Mouse (Mus musculus) brown adipose tissue, adult 24 weeks (tissue): ENCODE results near the gene Ercc6l2. TPM values are rescaled to one million over a fixed set of nuclear protein-coding genes. Genes with fewer than 3 reads are reported as not detected.

Experiments used
- H3K27ac ChIP-seq: fragments of 200-500 bp; replicated peaks from 2 replicates; pipeline ENCODE4 v1.5.1; 2012; ENCODE audit warnings: low read depth, mild to moderate bottlenecking, low read length
- H3K4me1 ChIP-seq: fragments of 200-500 bp; 2 replicates; pipeline ENCODE4 v1.6.1; 2012; ENCODE audit warnings: low read length, mixed read lengths; ENCODE audit not compliant: control insufficient read depth, insufficient read depth, insufficient read length
- H3K4me3 ChIP-seq: fragments of 200-500 bp; 2 replicates; pipeline ENCODE4 v1.5.1; 2012; ENCODE audit warnings: low read depth, mild to moderate bottlenecking, low read length, moderate library complexity; ENCODE audit not compliant: insufficient read depth
- polyA plus RNA-seq: library from polyadenylated mRNA; stranded (reverse); fragments of >200 nt; gene quantifications from 2 replicates; pipeline ENCODE4 v1.2.4, GENCODE M21; 2012; ENCODE audit not compliant: missing spikeins, insufficient read depth, insufficient read length

Gene Ercc6l2
- 7.9 and 11.7 TPM in 2 replicates for polyA plus RNA-seq

- peak within 1 kb of the TSS; percentile 80 for H3K4me3 ChIP-seq
- H3K27ac ChIP-seq = peak within 1 kb of the TSS; percentile 93
- H3K4me1 ChIP-seq = peaks cover 2% of the 10 kb centered on the region; the same call in 1 of the 2 replicates
Observed at GRCm38 (mm10) chr13:63814746-63815681, at the start of gene Ercc6l2. Gene Ercc6l2 (plus strand): TSS chr13:63815240.

DNA sequence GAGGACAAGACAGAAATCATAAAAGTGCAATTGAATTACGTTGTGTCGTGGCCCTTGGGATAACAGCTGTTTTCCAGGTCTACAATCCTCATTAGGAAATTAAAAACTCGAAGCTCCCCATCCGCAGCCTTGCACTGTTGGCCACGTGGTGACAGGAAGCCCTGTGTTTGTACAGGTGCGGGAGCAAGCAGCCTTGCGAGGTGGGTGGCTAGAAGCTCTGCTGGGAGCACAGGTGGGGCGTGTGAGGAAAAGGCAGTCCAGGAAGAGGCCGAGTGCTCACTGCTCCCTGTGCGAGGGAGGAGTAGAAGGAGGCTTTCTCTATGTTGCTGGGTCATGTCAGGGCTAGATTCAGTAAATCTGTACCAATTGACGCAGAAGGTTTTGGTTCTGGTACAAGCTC lies 49.0 kb upstream of the Ercc6l2 start:
- H3K4me3 ChIP-seq = no peak overlapping the region
- H3K27ac ChIP-seq = no peak overlapping the region
- no peaks in the 10 kb centered on the region for H3K4me1 ChIP-seq

- no peak overlapping the region for H3K27ac ChIP-seq
- no peaks in the 10 kb centered on the region for H3K4me1 ChIP-seq
- no peak overlapping the region for H3K4me3 ChIP-seq
Observed at GRCm38 (mm10) chr13:63771009-63771408, 44.0 kb upstream of the Ercc6l2 start.

DNA sequence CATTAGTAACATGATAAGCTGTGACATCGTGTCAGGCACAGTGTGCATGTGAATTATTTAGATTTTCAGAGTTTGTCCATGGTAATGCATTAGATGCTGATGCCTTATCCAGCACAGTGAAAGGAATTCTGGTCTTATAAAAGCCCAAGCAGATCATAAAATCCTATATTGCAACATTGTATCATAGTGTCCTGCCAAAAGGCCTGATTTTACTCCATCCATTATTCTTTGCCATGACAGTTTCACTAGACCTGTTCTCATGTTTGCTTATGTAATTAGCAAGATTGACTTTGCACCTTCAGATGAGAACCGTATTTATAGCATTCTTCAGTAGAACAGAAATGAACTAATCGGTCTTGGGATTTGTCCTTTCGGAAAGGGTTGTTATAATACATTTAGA lies 36.1 kb upstream of the Ercc6l2 start:
- no peaks in the 10 kb centered on the region for H3K4me1 ChIP-seq
- no peak overlapping the region for H3K27ac ChIP-seq
- no peak overlapping the region for H3K4me3 ChIP-seq

DNA sequence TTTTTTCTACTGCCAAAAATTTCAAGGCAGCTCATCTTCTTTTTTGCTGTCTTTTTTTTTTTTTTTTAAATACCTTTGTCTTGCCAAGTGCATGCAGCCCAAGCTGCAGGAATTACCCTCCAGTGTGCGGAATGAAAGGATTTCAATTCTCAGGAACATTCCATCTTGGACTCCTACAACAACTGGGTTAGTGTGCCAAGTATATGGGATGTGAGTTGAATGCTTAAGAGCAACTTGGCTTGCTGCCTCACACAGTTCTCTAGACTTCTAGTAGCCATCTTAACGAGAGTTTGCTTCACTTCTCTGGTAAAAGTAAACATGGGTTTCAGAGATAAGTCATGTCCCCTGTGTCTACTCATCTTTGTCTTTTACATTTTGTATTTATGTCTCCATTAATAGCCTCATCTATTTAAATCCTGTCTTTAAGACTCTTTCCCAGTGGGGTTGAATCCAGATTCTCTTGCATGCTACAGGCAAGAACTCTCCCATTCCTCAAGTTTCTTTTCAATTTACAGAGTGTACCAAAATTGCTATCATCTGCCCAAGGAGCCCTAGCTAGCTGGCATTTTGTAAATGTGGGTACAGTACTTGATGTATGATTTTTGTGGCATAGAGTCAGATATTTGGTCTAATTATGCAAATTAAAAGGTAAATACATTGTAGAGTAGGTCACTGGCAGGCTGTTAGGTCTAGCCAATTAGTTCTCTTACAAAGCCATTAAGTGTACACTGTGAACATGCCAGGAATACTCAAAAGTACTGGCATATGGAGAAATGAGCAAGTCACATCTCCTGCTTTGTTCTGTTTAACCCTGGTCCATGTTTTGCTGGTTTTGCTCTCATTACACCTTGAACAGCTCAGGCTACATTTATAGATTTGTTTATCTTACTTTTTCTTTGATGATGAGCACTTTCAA lies 35.4 kb upstream of the Ercc6l2 start:
- Histone ChIP-seq H3K4me3 (no peak overlapping the region), H3K27ac (no peak overlapping the region), H3K4me1 (no peaks in the 10 kb centered on the region)

- H3K4me1 ChIP-seq = no peaks in the 10 kb centered on the region
- H3K4me3 ChIP-seq = no peak overlapping the region
- H3K27ac ChIP-seq = no peak overlapping the region
Observed at GRCm38 (mm10) chr13:63792234-63792831, 22.7 kb upstream of the Ercc6l2 start.

DNA sequence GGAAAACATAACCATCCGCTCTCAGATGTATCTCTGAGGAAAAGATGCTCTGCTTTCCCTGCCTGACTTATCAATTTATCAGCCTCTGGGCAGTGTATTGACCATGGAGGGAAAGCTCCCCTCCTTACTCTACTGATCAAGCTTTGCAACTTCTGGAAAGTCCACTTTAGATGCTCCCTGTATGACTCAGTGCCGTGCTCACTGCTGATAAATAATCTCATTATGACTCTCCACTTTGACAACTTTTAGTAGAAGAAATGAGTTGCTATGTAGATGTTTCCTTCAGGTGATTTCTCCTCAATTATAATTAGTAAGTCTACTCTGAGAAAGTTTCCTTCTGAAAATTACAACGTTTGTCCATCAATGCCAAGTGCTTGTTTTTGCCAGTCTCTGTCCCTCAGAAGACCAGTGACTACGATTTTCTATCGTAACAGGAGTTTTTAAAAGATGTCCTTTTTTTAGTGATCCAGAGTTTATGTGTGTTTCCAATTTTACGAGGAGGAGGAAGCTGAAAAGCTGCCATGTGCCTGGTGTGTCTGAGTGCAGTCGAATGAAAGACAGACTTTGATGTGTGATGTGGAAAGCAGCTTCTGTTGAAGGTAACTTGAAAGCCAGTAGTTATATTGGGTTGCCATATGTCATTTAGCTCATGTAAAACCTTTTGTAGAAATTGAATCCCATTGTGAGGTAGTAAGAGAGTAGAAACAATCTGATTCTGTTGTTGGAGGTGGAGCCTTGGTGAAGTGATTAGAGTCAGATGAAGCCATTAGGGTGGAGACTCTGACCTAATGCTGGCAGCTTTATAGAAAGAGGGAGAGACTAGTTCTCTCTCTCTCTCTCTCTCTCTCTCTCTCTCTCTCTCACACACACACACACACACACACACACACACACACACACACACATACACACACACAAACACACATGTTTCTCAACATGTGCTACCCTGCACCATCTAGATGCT lies 21.4 kb upstream of the Ercc6l2 start:
- no peak overlapping the region for H3K27ac ChIP-seq

GRCm38 (mm10) chr13:63798677-63799076 lies 16.4 kb upstream of the Ercc6l2 start:
- H3K4me1 ChIP-seq = no peaks in the 10 kb centered on the region
- no peak overlapping the region for H3K4me3 ChIP-seq
- no peak overlapping the region for H3K27ac ChIP-seq

More for the DNA sequence above, 21.4 kb upstream of the Ercc6l2 start:
- no peak overlapping the region for H3K4me3 ChIP-seq
- no peaks in the 10 kb centered on the region for H3K4me1 ChIP-seq

GRCm38 (mm10) chr13:63799940-63800339 lies 15.1 kb upstream of the Ercc6l2 start:
- Histone ChIP-seq H3K4me1 (no peaks in the 10 kb centered on the region), H3K27ac (no peak overlapping the region), H3K4me3 (no peak overlapping the region)

- Histone ChIP-seq H3K4me3 (no peak overlapping the region), H3K4me1 (no peaks in the 10 kb centered on the region), H3K27ac (no peak overlapping the region)
Observed at GRCm38 (mm10) chr13:63801289-63801688, 13.8 kb upstream of the Ercc6l2 start.

DNA sequence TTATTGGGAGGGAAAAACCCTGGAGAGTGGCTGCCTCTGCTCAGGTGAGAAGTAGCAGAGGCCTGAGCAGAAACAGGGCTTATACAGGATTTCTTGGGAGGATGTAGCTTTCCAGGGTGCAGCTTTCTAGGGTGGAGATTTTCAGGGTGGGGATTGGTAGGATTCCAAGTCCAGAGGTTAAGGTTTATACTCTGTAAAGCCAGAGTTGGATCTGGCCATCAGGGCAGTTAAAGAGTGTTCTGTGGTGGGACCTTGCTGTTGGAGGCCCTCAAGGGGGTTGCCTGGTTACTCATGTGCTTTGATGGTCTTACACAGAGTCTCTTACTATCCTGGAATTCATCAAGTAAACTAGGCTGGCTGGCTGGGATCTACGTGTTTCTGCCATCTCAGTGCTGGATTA lies 7.8 kb upstream of the Ercc6l2 start:
- Histone ChIP-seq H3K4me1 (no peaks in the 10 kb centered on the region), H3K27ac (no peak overlapping the region), H3K4me3 (no peak overlapping the region)

DNA sequence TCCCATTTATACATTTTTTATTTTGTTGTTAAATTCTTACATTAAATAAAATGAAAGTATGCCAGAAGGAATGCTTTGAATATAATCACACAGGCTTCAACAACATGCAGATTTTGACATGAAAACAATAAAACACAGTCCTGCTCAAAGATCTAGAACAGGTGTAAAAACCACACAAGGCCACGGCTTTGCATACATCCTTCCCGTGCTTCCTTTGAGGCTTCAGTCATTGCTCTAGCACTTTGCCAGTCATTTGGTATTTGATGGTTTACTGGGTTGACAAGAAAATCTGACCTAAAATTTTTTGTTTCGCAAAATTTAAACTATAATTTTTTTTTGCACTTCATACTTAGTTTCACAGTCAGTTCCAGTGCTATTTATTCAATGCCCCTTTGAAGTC lies 7.1 kb upstream of the Ercc6l2 start:
- no peak overlapping the region for H3K27ac ChIP-seq
- H3K4me1 ChIP-seq = no peaks in the 10 kb centered on the region
- no peak overlapping the region for H3K4me3 ChIP-seq

GRCm38 (mm10) chr13:63811477-63811876 lies 3.6 kb upstream of the Ercc6l2 start:
- H3K4me3 ChIP-seq = no peak overlapping the region
- peaks cover 2% of the 10 kb centered on the region; the same call in 1 of the 2 replicates for H3K4me1 ChIP-seq
- H3K27ac ChIP-seq = no peak overlapping the region

GRCm38 (mm10) chr13:63815931-63816330 lies 891 bp downstream of the Ercc6l2 start:
- no peak overlapping the region for H3K4me3 ChIP-seq
- peaks cover 2% of the 10 kb centered on the region; the same call in 1 of the 2 replicates for H3K4me1 ChIP-seq
- H3K27ac ChIP-seq = no peak overlapping the region
